ENCODE assay signal across 8 mouse cellular contexts in the genomic region with DNA sequence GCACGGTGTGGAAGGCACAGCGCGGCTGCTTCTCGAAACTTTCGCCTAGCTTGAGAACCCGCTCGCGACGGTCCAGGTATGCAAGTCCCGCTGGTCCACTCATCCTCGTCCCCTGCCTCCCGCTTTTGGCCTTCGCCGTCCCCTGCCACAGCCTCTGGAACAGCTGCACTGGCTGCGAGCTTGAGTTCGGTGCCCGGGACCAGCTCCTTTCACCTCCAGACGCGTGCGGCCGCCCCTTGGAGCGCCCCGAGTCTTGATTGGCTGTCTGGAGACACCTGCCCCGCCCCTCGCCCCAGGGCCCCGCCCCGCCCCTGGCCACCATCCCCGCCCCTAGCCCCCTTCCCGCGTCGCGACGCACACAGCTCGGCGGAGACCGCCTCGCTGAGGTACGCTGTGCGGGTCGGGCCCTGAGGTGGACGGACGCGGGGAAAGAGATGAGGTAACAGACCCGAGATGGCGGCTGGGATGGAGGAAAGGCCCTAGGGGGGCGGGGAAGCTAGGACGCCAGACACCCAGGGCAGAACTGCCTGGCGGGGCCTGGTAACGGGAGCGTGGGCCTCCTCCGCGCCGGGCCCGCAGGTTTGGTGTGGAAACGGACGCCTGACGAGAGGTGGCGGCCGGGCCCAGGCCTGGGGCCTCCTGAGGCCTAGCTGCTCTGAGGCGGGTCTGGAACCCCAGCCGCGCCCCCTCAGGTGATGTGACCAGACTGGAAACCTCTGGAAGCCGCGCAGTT. TPM values are rescaled to one million over a fixed set of nuclear protein-coding genes. Genes with fewer than 3 reads are reported as not detected.
A peak's percentile ranks its signal among the peaks of the same experiment; 100 is the strongest.
DNase-seq lines count a peak whose midpoint lies in the region; ATAC-seq lines count a peak whose summit lies in the region.

Gene Iqcb1, plus strand, starts transcription at position 332 of the 733 bp plus-strand sequence.

- H3K4me2 ChIP-seq in heart, embryonic 14.5 days (ENCODE audit: low read length), result peak within 1 kb of the TSS; percentile 93
- peak within 1 kb of the TSS; percentile 96 for H3K4me2 ChIP-seq in liver, embryonic 12.5 days
- peak within 1 kb of the TSS; percentile 72 for H3K4me2 ChIP-seq in stomach, embryonic 14.5 days (replicated peaks; ENCODE audit: low read depth, low read length)

- H3K36me3 ChIP-seq in heart, embryonic 14.5 days (ENCODE audit: control insufficient read depth, insufficient read depth, low read length), result 0 out of 2 replicates have a peak, but pooled peaks cover 7% of the 10 kb centered on the region
- no peaks in the 10 kb centered on the region for H3K36me3 ChIP-seq in liver, embryonic 12.5 days
- H3K36me3 ChIP-seq in stomach, embryonic 14.5 days (ENCODE audit: control insufficient read depth, insufficient read depth, low read length), result peaks cover 3% of the 10 kb centered on the region; the same call in 1 of the 2 replicates

- WGBS in heart, embryonic 14.5 days, result under 1% methylated on average over 61 of the region's 64 CpGs
- under 1% methylated on average over 64 of the region's 64 CpGs for WGBS in liver, embryonic 12.5 days (ENCODE audit: insufficient replicate concordance)
- WGBS in stomach, embryonic 14.5 days, result under 1% methylated on average over 62 of the region's 64 CpGs

- H3K4me3 ChIP-seq in heart, embryonic 14.5 days (ENCODE audit: control insufficient read depth in 1 of 2, insufficient read depth in 1 of 2, low read depth in 1 of 2, low read length in 2 of 2), result peak within 1 kb of the TSS; percentile 60 to 83
- peak within 1 kb of the TSS; percentile 81 for H3K4me3 ChIP-seq in liver, embryonic 12.5 days
- peak within 1 kb of the TSS; percentile 84 for H3K4me3 ChIP-seq in stomach, embryonic 14.5 days (ENCODE audit: low read depth, low read length)

- peak within 1 kb of the TSS; percentile 75 for H3K9ac ChIP-seq in heart, embryonic 14.5 days (ENCODE audit: low read length)
- H3K9ac ChIP-seq in liver, embryonic 12.5 days, result peak within 1 kb of the TSS; percentile 86
- peak within 1 kb of the TSS; percentile 82 for H3K9ac ChIP-seq in stomach, embryonic 14.5 days (replicated peaks; ENCODE audit: low read depth, low read length)

- ATAC-seq in heart, embryonic 14.5 days (ENCODE audit: insufficient number of reproducible peaks, insufficient read depth, low FRiP score, low read depth), result peak; percentile 97
- ATAC-seq in liver, embryonic 12.5 days, result peak; percentile 100
- ATAC-seq in stomach, embryonic 14.5 days (ENCODE audit: insufficient number of reproducible peaks, insufficient read depth, low FRiP score, low read depth), result peak; percentile 98

- peak; percentile 73 to 79 for DNase-seq in CD8-positive naive resting alpha-beta T cell, adult 2 months (ENCODE audit: low read depth in 2 of 2, low spot score in 2 of 2)
- peak; percentile 67 for DNase-seq in c-Kit-negative CD71-positive TER-119-positive erythroid progenitor cells, embryonic 14.5 days (ENCODE audit: low read depth, low spot score)
- DNase-seq in fibroblast of lung, adult 2 months (ENCODE audit: low read depth), result peak; percentile 13
- peak; percentile 90 for DNase-seq in kidney, postnatal 14 days
- peak; percentile 70 to 81 for DNase-seq in natural killer cell, adult 2 months (ENCODE audit: low spot score in 2 of 2)

- no peaks in the 10 kb centered on the region for H3K9me3 ChIP-seq in heart, embryonic 14.5 days (ENCODE audit: control insufficient read depth, low read length)
- no peaks in the 10 kb centered on the region for H3K9me3 ChIP-seq in liver, embryonic 12.5 days (replicated peaks)
- no peaks in the 10 kb centered on the region for H3K9me3 ChIP-seq in stomach, embryonic 14.5 days (ENCODE audit: control insufficient read depth, low read depth, low read length)

- no peaks in the 10 kb centered on the region for H3K27me3 ChIP-seq in heart, embryonic 14.5 days (ENCODE audit: control insufficient read depth, insufficient read depth, low read length)
- peaks cover 7% of the 10 kb centered on the region; the same call in 1 of the 2 replicates for H3K27me3 ChIP-seq in liver, embryonic 12.5 days (replicated peaks)
- H3K27me3 ChIP-seq in stomach, embryonic 14.5 days (ENCODE audit: control insufficient read depth, insufficient read depth, low read length), result no peaks in the 10 kb centered on the region

- no peak within 1 kb of the TSS for H3K27ac ChIP-seq in heart, embryonic 14.5 days (replicated peaks in 1 of 2; ENCODE audit: control insufficient read depth in 1 of 2, insufficient read depth in 1 of 2, low read depth in 2 of 2, low read length in 2 of 2)
- H3K27ac ChIP-seq in liver, embryonic 12.5 days, result peak within 1 kb of the TSS; percentile 61
- H3K27ac ChIP-seq in stomach, embryonic 14.5 days (ENCODE audit: low read length), result peak within 1 kb of the TSS; percentile 52; the same call in 1 of the 2 replicates

- peaks cover 3 to 4% of the 10 kb centered on the region in 2 experiments; a peak in 2 of 4 replicates for H3K4me1 ChIP-seq in heart, embryonic 14.5 days (ENCODE audit: control insufficient read depth in 2 of 2, insufficient read depth in 2 of 2, low read length in 2 of 2)
- H3K4me1 ChIP-seq in liver, embryonic 12.5 days, result peaks cover 15% of the 10 kb centered on the region
- H3K4me1 ChIP-seq in stomach, embryonic 14.5 days (ENCODE audit: control insufficient read depth, insufficient read depth, low read length), result no peaks in the 10 kb centered on the region

RNA-seq across cellular contexts. Expression of gene Iqcb1, which starts in this region (rescaled TPM):
- 23.9 and 28.4 TPM in 2 replicates for polyA plus RNA-seq in heart, embryonic 14.5 days (2014; fragmentation: Nextera tagmentation; extraction: Ambion mirVana)
- polyA plus RNA-seq in liver, embryonic 12.5 days (2016; fragmentation: Nextera tagmentation; extraction: Ambion mirVana), result 16.6 and 17.4 TPM in 2 replicates
- 38.7 and 45.6 TPM in 2 replicates for polyA plus RNA-seq in stomach, embryonic 14.5 days (2014; fragmentation: Nextera tagmentation; extraction: Ambion mirVana)

Comparison
In these comparisons a context has a peak if more than half of its experiments do, and no peak if none do; other contexts are left out.
1. DNase-seq: peak in every context shown above with its lines; median percentile 90 in kidney, postnatal 14 days; 76 in CD8-positive naive resting alpha-beta T cell, adult 2 months; 76 in natural killer cell, adult 2 months; 67 in c-Kit-negative CD71-positive TER-119-positive erythroid progenitor cells, embryonic 14.5 days; 13 in fibroblast of lung, adult 2 months.
2. H3K27ac ChIP-seq: peak in liver, embryonic 12.5 days (single experiment) and stomach, embryonic 14.5 days (single experiment); none in heart, embryonic 14.5 days (0 of 2).
3. Peak in every context shown above with its lines, with median percentiles within 50 percentile points of each other: ATAC-seq, H3K4me2 ChIP-seq, H3K4me3 ChIP-seq and H3K9ac ChIP-seq.